Mouse (Mus musculus): ENCODE measurements around the gene Prr7.

- TF ChIP-seq CTCF (IDR thresholded peaks at IDR 0.05; ENCODE audit: low read depth) = no peak
- no peak for TF ChIP-seq EP300 (IDR thresholded peaks at IDR 0.05; ENCODE audit: low read depth)
Measured at GRCm38 (mm10) chr13:55513828-55514227, 49.8 kb downstream of the Prr7 start.
